Mouse (Mus musculus) limb, embryonic 14.5 days (tissue): ENCODE data around the gene Gnb1. TPM values are rescaled to one million over a fixed set of nuclear protein-coding genes. Genes with fewer than 3 reads are reported as not detected.

Source experiments
- ATAC-seq: fragments of 200-750 bp; cut with Nextera tagmentation; 2 replicates; pipeline ENCODE4 v1.8.0; 2017; ENCODE audit warnings: low read depth, moderate number of reproducible peaks, moderate TSS enrichment; ENCODE audit not compliant: low FRiP score
- DNase-seq: peaks from one replicate; pipeline ENCODE4 v3.0.0-alpha.2; 2015; ENCODE audit warnings: low spot score
- H3K27ac ChIP-seq: fragments of 300-500 bp; sonication (generic); replicated peaks from 2 replicates; pipeline ENCODE4 v1.5.1; 2014; ENCODE audit warnings: low read depth, mild to moderate bottlenecking, low read length, moderate library complexity, mixed read lengths
- H3K27me3 ChIP-seq: fragments of 300-500 bp; sonication (generic); 2 replicates; pipeline ENCODE4 v1.6.1; 2014; ENCODE audit warnings: low read length, mixed read lengths; ENCODE audit not compliant: control insufficient read depth, insufficient read depth
- H3K36me3 ChIP-seq: fragments of 300-500 bp; sonication (generic); 2 replicates; pipeline ENCODE4 v1.6.1; 2014; ENCODE audit warnings: mild to moderate bottlenecking, low read length, moderate library complexity, mixed read lengths; ENCODE audit not compliant: control insufficient read depth, insufficient read depth
- H3K4me1 ChIP-seq: fragments of 300-500 bp; sonication (generic); 2 replicates; pipeline ENCODE4 v1.6.1; 2014; ENCODE audit warnings: antibody characterized with exemption, low read length, mixed read lengths; ENCODE audit not compliant: control insufficient read depth, insufficient read depth
- H3K4me2 ChIP-seq: fragments of 300-500 bp; sonication (generic); replicated peaks from 2 replicates; pipeline ENCODE4 v1.6.1; 2014; ENCODE audit warnings: low read depth, mild to moderate bottlenecking, low read length, moderate library complexity; ENCODE audit not compliant: severe bottlenecking
- H3K4me3 ChIP-seq: fragments of 300-500 bp; sonication (generic); replicated peaks from 2 replicates; pipeline ENCODE4 v1.5.1; 2014; ENCODE audit warnings: low read length
- H3K9ac ChIP-seq: fragments of 300-500 bp; sonication (generic); 2 replicates; pipeline ENCODE4 v1.6.1; 2014; ENCODE audit warnings: mild to moderate bottlenecking, low read depth, low read length, moderate library complexity; ENCODE audit not compliant: severe bottlenecking
- H3K9me3 ChIP-seq: fragments of 300-500 bp; sonication (generic); 2 replicates; pipeline ENCODE4 v1.6.1; 2016; ENCODE audit warnings: low read length; ENCODE audit not compliant: control insufficient read depth
- POLR2A ChIP-seq: fragments of 200-500 bp; IDR thresholded peaks from 2 replicates; pipeline ENCODE4 v1.8.0; 2012; ENCODE audit warnings: inconsistent platforms, mild to moderate bottlenecking, moderate library complexity, borderline replicate concordance; ENCODE audit not compliant: insufficient read depth, insufficient read length; ENCODE audit errors: extremely low read depth
- WGBS: fragments of 180-500 bp; shearing (Covaris S2); extraction: QIAGEN DNeasy Blood & Tissue Kit; methylation state at CpG from one replicate; pipeline ENCODE4 v1.1.7; 2014; 5-methylcytosine and 5-hydroxymethylcytosine counted together
- polyA plus RNA-seq, 2 experiments: library from polyadenylated mRNA; depleted of rRNA in 1 of 2; stranded (reverse) in 1 of 2; unstranded in 1 of 2; fragments of >200 nt; fragmentation: Nextera tagmentation in 1 of 2; extraction: Ambion mirVana in 1 of 2; gene quantifications; 2 replicates each; pipeline versions ENCODE4 v1.2.1 to v1.2.3; 2012 to 2014

Gnb1 gene
- polyA plus RNA-seq, 2 experiments = 440 to 511 TPM

DNA sequence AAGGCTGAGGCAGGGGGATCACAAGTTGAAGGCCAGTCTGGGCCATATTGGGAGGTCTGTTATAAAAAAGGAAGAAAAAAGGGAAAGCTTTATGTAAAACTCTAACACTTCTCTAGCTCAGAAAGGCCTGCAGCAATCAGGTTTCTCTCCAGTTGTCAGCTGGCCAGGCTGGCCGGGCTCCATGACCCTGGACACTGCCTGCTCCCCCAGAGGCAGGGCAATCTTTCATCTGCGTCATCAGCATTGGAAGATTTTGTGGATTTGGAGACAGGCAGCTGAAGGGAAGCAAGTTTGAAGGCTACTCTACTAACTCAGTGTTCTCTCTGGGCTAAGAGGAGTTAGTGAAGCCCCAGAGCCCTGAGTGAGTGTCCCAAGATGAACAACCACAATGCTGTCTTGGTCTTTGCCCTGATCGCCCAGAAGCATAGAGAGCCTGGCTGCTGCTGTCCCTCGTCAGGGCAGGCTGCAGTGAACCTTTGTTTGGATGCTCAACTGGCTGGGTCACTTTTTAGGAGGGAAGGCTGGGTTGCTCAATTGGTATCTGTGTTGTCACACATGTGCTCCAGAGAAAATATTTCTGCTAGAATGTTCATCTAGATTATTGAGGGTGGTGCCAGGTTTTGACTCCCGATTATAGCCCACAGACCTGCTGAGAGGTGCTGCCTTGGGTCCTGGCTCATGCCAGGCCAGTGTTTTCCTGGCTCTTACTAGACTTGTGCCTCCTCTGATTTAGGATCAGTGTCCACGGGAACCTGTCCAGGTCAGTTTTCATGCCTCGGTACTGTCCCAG lies 87.4 kb downstream of the Gnb1 start:
- H3K4me3 ChIP-seq = no peak overlapping the region
- no peaks in the 10 kb centered on the region for H3K9me3 ChIP-seq
- no peak overlapping the region for H3K4me2 ChIP-seq
- no peak overlapping the region for H3K27ac ChIP-seq
- ATAC-seq (no peak), DNase-seq (no peak)
- peaks cover 48% of the 10 kb centered on the region for H3K36me3 ChIP-seq
- H3K9ac ChIP-seq = no peak overlapping the region
- no peak for TF ChIP-seq POLR2A
- WGBS = 83% methylated on average over 7 of the region's 7 CpGs
- no peaks in the 10 kb centered on the region for H3K4me1 ChIP-seq
- H3K27me3 ChIP-seq = no peaks in the 10 kb centered on the region

DNA sequence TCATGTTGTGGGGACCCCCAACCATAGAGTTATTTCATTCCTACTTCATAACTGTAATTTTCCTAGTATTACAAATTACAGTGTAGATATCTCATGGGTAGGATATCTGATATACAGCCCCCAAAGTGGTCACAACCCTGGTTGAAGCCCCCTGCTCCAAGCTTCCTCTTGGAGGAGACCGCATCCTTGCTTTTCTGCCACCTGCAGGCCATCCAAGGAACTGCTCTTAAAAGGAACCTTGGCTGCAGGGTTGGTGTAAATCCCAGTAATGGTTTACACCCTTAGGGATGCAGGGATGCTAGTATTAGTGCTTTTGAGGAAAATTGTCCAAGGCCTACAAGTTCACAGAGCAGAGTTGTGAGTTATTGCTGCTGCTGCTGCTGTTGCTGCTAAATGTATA lies 89.3 kb downstream of the Gnb1 start:
- TF ChIP-seq POLR2A = no peak
- H3K4me2 ChIP-seq = no peak overlapping the region
- H3K36me3 ChIP-seq = peaks cover 66% of the 10 kb centered on the region
- WGBS = 32% methylated on average over 1 of the region's 1 CpGs
- H3K27ac ChIP-seq = no peak overlapping the region
- ATAC-seq (no peak), DNase-seq (peak; percentile 22)
- H3K4me3 ChIP-seq = no peak overlapping the region
- H3K9ac ChIP-seq = no peak overlapping the region
- no peaks in the 10 kb centered on the region for H3K4me1 ChIP-seq
- H3K9me3 ChIP-seq = no peaks in the 10 kb centered on the region
- H3K27me3 ChIP-seq = no peaks in the 10 kb centered on the region

GRCm38 (mm10) chr4:155582279-155582905 lies 91.2 kb downstream of the Gnb1 start:
- Histone ChIP-seq H3K36me3 (peaks cover 77% of the 10 kb centered on the region), H3K27ac (no peak overlapping the region), H3K4me1 (no peaks in the 10 kb centered on the region), H3K27me3 (no peaks in the 10 kb centered on the region), H3K4me2 (no peak overlapping the region), H3K9ac (no peak overlapping the region), H3K4me3 (no peak overlapping the region), H3K9me3 (no peaks in the 10 kb centered on the region)
- DNase-seq (no peak), ATAC-seq (no peak)
- no peak for TF ChIP-seq POLR2A
- WGBS = 91% methylated on average over 6 of the region's 6 CpGs

DNA sequence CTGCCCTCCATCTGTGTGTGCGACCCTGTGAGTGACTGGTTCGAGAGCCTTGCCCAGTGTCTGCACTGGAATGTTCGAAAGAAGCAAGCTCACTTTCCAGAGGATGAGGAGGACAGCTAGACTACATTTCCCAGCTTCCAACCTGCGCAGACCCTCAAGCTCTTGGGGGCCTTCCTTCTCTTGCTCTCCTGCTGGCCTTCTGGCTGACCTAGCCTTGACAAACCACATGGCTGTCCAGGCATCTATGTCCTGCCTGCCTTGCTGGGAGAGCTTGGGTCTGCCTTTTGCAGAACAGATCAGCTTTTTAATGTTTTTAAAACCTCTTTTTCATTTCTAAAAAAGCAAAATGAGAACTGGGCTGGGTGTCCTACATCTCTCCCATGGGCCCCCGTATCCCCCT lies 98.2 kb downstream of the Gnb1 start:
- no peaks in the 10 kb centered on the region for H3K9me3 ChIP-seq
- peaks cover 65% of the 10 kb centered on the region for H3K36me3 ChIP-seq
- no peak overlapping the region for H3K4me3 ChIP-seq
- H3K9ac ChIP-seq = no peak overlapping the region
- no peak overlapping the region for H3K4me2 ChIP-seq
- 91% methylated on average over 5 of the region's 5 CpGs for WGBS
- H3K27me3 ChIP-seq = no peaks in the 10 kb centered on the region
- DNase-seq = no peak
- ATAC-seq = no peak
- H3K27ac ChIP-seq = no peak overlapping the region
- TF ChIP-seq POLR2A = no peak
- H3K4me1 ChIP-seq = no peaks in the 10 kb centered on the region

DNA sequence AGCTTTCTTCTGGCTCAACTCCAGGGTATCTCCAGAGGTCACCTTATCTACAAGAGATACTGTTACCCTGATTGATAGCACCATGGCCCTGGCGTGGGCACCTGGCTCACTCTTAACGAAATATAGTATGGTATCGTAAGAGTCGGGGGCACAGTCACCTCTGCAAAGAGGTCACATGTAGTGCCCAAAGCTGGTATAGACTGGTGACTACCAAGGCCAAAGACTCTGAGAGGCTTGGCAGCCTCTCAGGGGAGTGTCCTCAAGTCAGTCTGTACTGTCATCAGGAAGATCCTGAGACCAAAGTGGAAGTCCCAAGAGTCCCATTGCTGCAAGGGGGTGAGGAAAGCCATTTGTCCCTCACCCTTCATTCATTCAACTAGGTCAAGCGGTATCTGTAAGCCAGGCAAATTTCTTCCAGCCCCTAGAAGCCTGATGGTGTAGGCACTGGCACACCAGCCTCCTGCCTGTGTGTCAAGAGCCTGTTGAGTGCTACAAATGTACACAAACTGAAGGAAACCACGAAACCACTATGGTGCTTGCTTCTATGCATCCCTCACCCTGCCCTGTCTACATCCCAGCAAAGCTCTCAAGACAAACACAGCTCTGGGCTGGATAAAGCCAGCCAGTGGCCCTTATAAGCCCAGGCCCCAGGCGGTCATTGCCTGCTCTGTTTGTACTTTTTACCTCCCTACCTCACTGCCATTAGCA lies 100.0 kb downstream of the Gnb1 start:
- Histone ChIP-seq H3K9ac (no peak overlapping the region), H3K36me3 (peaks cover 47% of the 10 kb centered on the region), H3K4me3 (no peak overlapping the region), H3K4me2 (no peak overlapping the region), H3K4me1 (no peaks in the 10 kb centered on the region), H3K27me3 (no peaks in the 10 kb centered on the region), H3K9me3 (no peaks in the 10 kb centered on the region), H3K27ac (no peak overlapping the region)
- DNase-seq (no peak), ATAC-seq (no peak)
- no peak for TF ChIP-seq POLR2A
- 88% methylated on average over 7 of the region's 7 CpGs for WGBS
